Comparison of ENCODE assay signal across 11 mouse cellular contexts in genomic region chr7:107504761-107505712, GRCm38 (mm10).
DNase-seq lines count a peak whose midpoint lies in the region; ATAC-seq lines count a peak whose summit lies in the region.
"Had no signal": no experiment of that assay in that cellular context is flagged by ENCODE, and none has a peak within 500 bp of the region (broad histone marks: within the 10 kb centered on the region; RNA-seq: fewer than 3 reads in every experiment).

No protein-coding gene starts in this region.

- 68% methylated on average over 5 of the region's 5 CpGs for WGBS in heart, embryonic 10.5 days
- WGBS in neural tube, embryonic 13.5 days: 55% methylated on average over 5 of the region's 5 CpGs
- 25% methylated on average over 5 of the region's 5 CpGs for WGBS in forebrain, embryonic 16.5 days
- WGBS in neural tube, embryonic 15.5 days: 45% methylated on average over 5 of the region's 5 CpGs
- 69% methylated on average over 5 of the region's 5 CpGs for WGBS in kidney, embryonic 16.5 days

- ATAC-seq in neural tube, embryonic 13.5 days (ENCODE audit: low read depth): peak; percentile 58
- ATAC-seq in forebrain, embryonic 16.5 days: peak; percentile 67
- peak; percentile 25; the same call in 1 of the 2 replicates for ATAC-seq in neural tube, embryonic 15.5 days (ENCODE audit: low FRiP score)
- ATAC-seq in kidney, embryonic 16.5 days (ENCODE audit: low FRiP score, low TSS enrichment): no peak
- ATAC-seq: intestine, embryonic 16.5 days had no signal

- H3K4me1 ChIP-seq in heart, embryonic 10.5 days: peaks cover 5% of the 10 kb centered on the region; the same call in 1 of the 2 replicates
- H3K4me1 ChIP-seq in neural tube, embryonic 13.5 days (replicated peaks): peaks cover 17% of the 10 kb centered on the region
- H3K4me1 ChIP-seq in forebrain, embryonic 16.5 days (replicated peaks; ENCODE audit: control insufficient read depth, insufficient read depth, low read length): peaks cover 9% of the 10 kb centered on the region
- peaks cover 12% of the 10 kb centered on the region; the same call in 1 of the 2 replicates for H3K4me1 ChIP-seq in neural tube, embryonic 15.5 days
- H3K4me1 ChIP-seq in kidney, embryonic 16.5 days (ENCODE audit: insufficient read depth, low read length): no peaks in the 10 kb centered on the region

- no peak overlapping the region for H3K27ac ChIP-seq in heart, embryonic 10.5 days
- H3K27ac ChIP-seq in neural tube, embryonic 13.5 days (replicated peaks): peak overlapping the region; percentile 62
- H3K27ac ChIP-seq in forebrain, embryonic 16.5 days (ENCODE audit: low read length): peak overlapping the region; percentile 39; the same call in 1 of the 2 replicates
- H3K27ac ChIP-seq in neural tube, embryonic 15.5 days (replicated peaks): no peak overlapping the region
- no peak overlapping the region for H3K27ac ChIP-seq in kidney, embryonic 16.5 days (ENCODE audit: low read length)

- H3K4me2 ChIP-seq in neural tube, embryonic 13.5 days: no peak overlapping the region
- no peak overlapping the region for H3K4me2 ChIP-seq in forebrain, embryonic 16.5 days (ENCODE audit: low read length)
- H3K4me2 ChIP-seq in neural tube, embryonic 15.5 days: no peak overlapping the region
- no peak overlapping the region for H3K4me2 ChIP-seq in kidney, embryonic 16.5 days (replicated peaks; ENCODE audit: low read depth, low read length)

- H3K27me3 ChIP-seq in heart, embryonic 10.5 days (ENCODE audit: insufficient read depth, poor library complexity, severe bottlenecking): no peaks in the 10 kb centered on the region
- no peaks in the 10 kb centered on the region for H3K27me3 ChIP-seq in neural tube, embryonic 13.5 days
- H3K27me3 ChIP-seq in forebrain, embryonic 16.5 days (replicated peaks; ENCODE audit: control insufficient read depth, insufficient read depth, low read length): no peaks in the 10 kb centered on the region
- no peaks in the 10 kb centered on the region for H3K27me3 ChIP-seq in neural tube, embryonic 15.5 days (replicated peaks)
- H3K27me3 ChIP-seq in kidney, embryonic 16.5 days (ENCODE audit: insufficient read depth, low read length): no peaks in the 10 kb centered on the region

- peak; percentile 75 for DNase-seq in heart, adult 11 months
- DNase-seq in heart, embryonic 10.5 days (ENCODE audit: low spot score): no peak
- DNase-seq in neural tube, embryonic 10.5 days (ENCODE audit: extremely low spot score, low spot score): no peak
- DNase-seq: cerebellum, adult 9-10 months; kidney, postnatal 25 days; lung, postnatal 36 days had no signal

- no peaks in the 10 kb centered on the region for H3K36me3 ChIP-seq in heart, embryonic 10.5 days
- no peaks in the 10 kb centered on the region for H3K36me3 ChIP-seq in neural tube, embryonic 13.5 days
- H3K36me3 ChIP-seq in forebrain, embryonic 16.5 days (ENCODE audit: control insufficient read depth, insufficient read depth): no peaks in the 10 kb centered on the region
- no peaks in the 10 kb centered on the region for H3K36me3 ChIP-seq in neural tube, embryonic 15.5 days
- H3K36me3 ChIP-seq in kidney, embryonic 16.5 days (ENCODE audit: insufficient read depth, low read length): no peaks in the 10 kb centered on the region

- no peak overlapping the region for H3K4me3 ChIP-seq in heart, embryonic 10.5 days
- no peak overlapping the region for H3K4me3 ChIP-seq in neural tube, embryonic 13.5 days
- H3K4me3 ChIP-seq in forebrain, embryonic 16.5 days (replicated peaks; ENCODE audit: low read length): no peak overlapping the region
- no peak overlapping the region for H3K4me3 ChIP-seq in neural tube, embryonic 15.5 days (replicated peaks)
- no peak overlapping the region for H3K4me3 ChIP-seq in kidney, embryonic 16.5 days (ENCODE audit: low read length)

- H3K9ac ChIP-seq in neural tube, embryonic 13.5 days: no peak overlapping the region
- H3K9ac ChIP-seq in forebrain, embryonic 16.5 days (replicated peaks; ENCODE audit: low read depth, low read length): no peak overlapping the region
- no peak overlapping the region for H3K9ac ChIP-seq in neural tube, embryonic 15.5 days (replicated peaks)
- H3K9ac ChIP-seq in kidney, embryonic 16.5 days (replicated peaks; ENCODE audit: low read length): no peak overlapping the region

- H3K9me3 ChIP-seq in heart, embryonic 10.5 days: no peaks in the 10 kb centered on the region
- no peaks in the 10 kb centered on the region for H3K9me3 ChIP-seq in neural tube, embryonic 13.5 days
- H3K9me3 ChIP-seq in forebrain, embryonic 16.5 days (ENCODE audit: control insufficient read depth, low read length): no peaks in the 10 kb centered on the region
- no peaks in the 10 kb centered on the region for H3K9me3 ChIP-seq in neural tube, embryonic 15.5 days (replicated peaks)
- no peaks in the 10 kb centered on the region for H3K9me3 ChIP-seq in kidney, embryonic 16.5 days (ENCODE audit: low read length)

Comparison
In these comparisons a context has a peak if more than half of its experiments do, and no peak if none do; other contexts are left out.
1. H3K27ac ChIP-seq: peak in neural tube, embryonic 13.5 days (single experiment) and forebrain, embryonic 16.5 days (single experiment); none in heart, embryonic 10.5 days (single experiment), neural tube, embryonic 15.5 days (single experiment) and kidney, embryonic 16.5 days (single experiment).